Mouse (Mus musculus) stomach, embryonic 15.5 days (tissue): ENCODE data around the gene Cacng1. TPM values are rescaled to one million over a fixed set of nuclear protein-coding genes. Genes with fewer than 3 reads are reported as not detected.

Source experiments
- ATAC-seq: fragments of 200-750 bp; cut with Nextera tagmentation; 2 replicates; pipeline ENCODE4 v1.8.0; 2017; ENCODE audit warnings: low read depth, moderate number of reproducible peaks, moderate TSS enrichment; ENCODE audit not compliant: insufficient read depth, low FRiP score
- H3K27ac ChIP-seq: fragments of 300-500 bp; sonication (generic); 2 replicates; pipeline ENCODE4 v1.5.1; 2015; ENCODE audit warnings: mild to moderate bottlenecking, inconsistent platforms
- H3K27me3 ChIP-seq: fragments of 300-500 bp; sonication (generic); replicated peaks from 2 replicates; pipeline ENCODE4 v1.6.1; 2015; ENCODE audit warnings: inconsistent platforms
- H3K36me3 ChIP-seq: fragments of 300-500 bp; sonication (generic); 2 replicates; pipeline ENCODE4 v1.6.1; 2015; ENCODE audit warnings: inconsistent platforms
- H3K4me1 ChIP-seq: fragments of 300-500 bp; sonication (generic); 2 replicates; pipeline ENCODE4 v1.6.1; 2015; ENCODE audit warnings: inconsistent platforms
- H3K4me2 ChIP-seq: fragments of 300-500 bp; sonication (generic); 2 replicates; pipeline ENCODE4 v1.6.1; 2015; ENCODE audit warnings: mild to moderate bottlenecking, inconsistent platforms
- H3K4me3 ChIP-seq: fragments of 300-500 bp; sonication (generic); replicated peaks from 2 replicates; pipeline ENCODE4 v1.5.1; 2015; ENCODE audit warnings: inconsistent platforms
- H3K9ac ChIP-seq: fragments of 300-500 bp; sonication (generic); 2 replicates; pipeline ENCODE4 v1.6.1; 2015; ENCODE audit warnings: inconsistent platforms
- H3K9me3 ChIP-seq: fragments of 300-500 bp; sonication (generic); 2 replicates; pipeline ENCODE4 v1.6.1; 2016; ENCODE audit warnings: inconsistent platforms
- WGBS: fragments of 180-500 bp; shearing (Covaris S2); methylation state at CpG from one replicate; pipeline ENCODE4 v1.1.7; 2015; 5-methylcytosine and 5-hydroxymethylcytosine counted together
- polyA plus RNA-seq: library from polyadenylated mRNA; unstranded; fragments of >200 nt; fragmentation: Nextera tagmentation; extraction: Ambion mirVana; gene quantifications from 2 replicates; pipeline ENCODE4 v1.2.1, GENCODE M21; 2015

Cacng1 gene
- polyA plus RNA-seq, 1 experiment from 2014 or later: 0.14 TPM

DNA sequence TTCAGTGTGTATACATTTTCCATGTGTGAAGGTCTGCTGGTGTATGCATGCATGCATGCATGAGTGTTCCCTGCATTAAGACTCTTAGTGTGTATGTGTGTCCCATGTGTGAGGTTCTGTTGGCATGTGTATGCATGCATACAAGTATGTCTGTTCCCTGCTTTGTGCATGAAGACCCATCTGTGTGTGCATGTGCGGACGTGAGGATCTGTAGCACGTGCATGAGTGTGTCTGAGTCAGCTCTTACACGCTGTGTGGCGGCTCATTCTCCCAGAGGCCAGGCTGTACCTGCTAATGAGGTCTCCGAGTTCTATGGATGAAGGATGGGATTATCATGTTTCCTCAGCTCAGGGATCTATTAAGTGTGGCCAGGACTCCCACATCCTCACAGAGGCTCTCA lies 11.3 kb downstream of the Cacng1 start:
- Histone ChIP-seq H3K27ac (no peak overlapping the region), H3K36me3 (no peaks in the 10 kb centered on the region), H3K27me3 (no peaks in the 10 kb centered on the region), H3K4me1 (no peaks in the 10 kb centered on the region), H3K4me2 (no peak overlapping the region), H3K4me3 (no peak overlapping the region), H3K9ac (no peak overlapping the region), H3K9me3 (no peaks in the 10 kb centered on the region)
- WGBS: 75% methylated on average over 6 of the region's 6 CpGs
- ATAC-seq: no peak

DNA sequence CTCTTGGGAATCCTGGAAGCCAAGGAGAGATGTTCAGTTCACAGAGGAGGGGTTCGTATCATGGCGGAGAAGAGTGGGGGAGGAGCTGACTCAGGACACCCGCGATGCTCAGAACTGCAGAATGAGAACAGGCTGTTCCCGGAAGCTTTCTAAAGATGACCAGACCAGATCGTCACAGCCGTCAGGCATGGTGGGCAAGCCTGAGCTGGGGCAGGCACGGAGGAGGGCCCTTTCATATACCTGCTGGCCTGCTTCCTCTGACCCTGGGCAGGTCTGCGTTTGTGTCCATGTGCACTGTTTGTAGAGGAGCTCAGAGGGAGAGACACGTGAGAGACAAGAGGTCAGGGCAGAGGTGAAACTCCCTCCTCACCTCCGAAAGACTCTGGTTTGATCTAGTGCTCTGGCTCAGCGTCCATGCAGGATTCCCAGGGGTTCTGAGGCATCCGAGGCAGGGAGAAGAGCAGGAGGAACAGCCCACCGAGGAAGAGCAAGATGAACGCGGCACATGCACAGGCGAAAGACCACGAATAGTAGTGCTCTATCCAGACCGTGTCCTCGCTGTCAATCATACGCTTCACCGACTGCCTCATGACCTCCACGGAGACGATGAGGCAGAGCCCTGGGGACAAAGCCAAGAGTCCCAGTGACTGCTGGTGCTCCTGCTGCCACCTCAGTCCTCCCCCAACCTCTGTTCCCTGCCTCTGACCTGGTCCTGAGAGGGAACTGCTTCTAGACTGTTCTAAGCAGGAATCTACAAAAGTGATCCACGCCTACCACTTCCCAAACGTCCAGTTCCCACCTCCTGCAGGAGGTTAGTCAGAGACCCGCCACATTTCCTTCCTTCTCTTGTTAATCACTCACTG lies 12.8 kb downstream of the Cacng1 start:
- Histone ChIP-seq H3K9ac (no peak overlapping the region), H3K27ac (no peak overlapping the region), H3K9me3 (no peaks in the 10 kb centered on the region), H3K4me1 (no peaks in the 10 kb centered on the region), H3K27me3 (no peaks in the 10 kb centered on the region), H3K4me3 (no peak overlapping the region), H3K36me3 (no peaks in the 10 kb centered on the region), H3K4me2 (no peak overlapping the region)
- WGBS: 48% methylated on average over 27 of the region's 27 CpGs
- ATAC-seq: no peak

DNA sequence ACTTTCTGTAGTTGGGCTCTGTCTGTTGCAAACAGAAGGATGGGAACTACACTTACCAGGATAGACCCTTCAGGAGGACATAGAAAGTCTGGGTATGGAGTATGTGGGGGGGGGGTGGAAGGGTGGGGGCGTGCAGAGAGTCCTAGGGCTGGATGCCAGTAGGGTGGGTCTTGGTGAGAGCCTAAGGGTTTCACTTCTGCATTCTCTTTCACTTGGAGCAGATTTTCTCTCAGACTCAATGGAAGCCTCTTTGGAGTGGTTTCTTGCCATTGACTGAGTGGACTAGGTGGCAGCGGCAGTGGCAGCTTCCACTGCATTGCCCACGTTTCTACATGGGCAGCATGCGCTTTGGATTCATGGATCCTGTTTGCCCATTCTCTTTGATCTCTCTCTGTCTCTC lies 16.4 kb downstream of the Cacng1 start:
- Histone ChIP-seq H3K27ac (no peak overlapping the region), H3K4me3 (no peak overlapping the region), H3K9ac (no peak overlapping the region), H3K4me1 (no peaks in the 10 kb centered on the region), H3K36me3 (no peaks in the 10 kb centered on the region), H3K9me3 (no peaks in the 10 kb centered on the region), H3K4me2 (no peak overlapping the region), H3K27me3 (no peaks in the 10 kb centered on the region)
- WGBS: 83% methylated on average over 4 of the region's 4 CpGs
- no peak for ATAC-seq

DNA sequence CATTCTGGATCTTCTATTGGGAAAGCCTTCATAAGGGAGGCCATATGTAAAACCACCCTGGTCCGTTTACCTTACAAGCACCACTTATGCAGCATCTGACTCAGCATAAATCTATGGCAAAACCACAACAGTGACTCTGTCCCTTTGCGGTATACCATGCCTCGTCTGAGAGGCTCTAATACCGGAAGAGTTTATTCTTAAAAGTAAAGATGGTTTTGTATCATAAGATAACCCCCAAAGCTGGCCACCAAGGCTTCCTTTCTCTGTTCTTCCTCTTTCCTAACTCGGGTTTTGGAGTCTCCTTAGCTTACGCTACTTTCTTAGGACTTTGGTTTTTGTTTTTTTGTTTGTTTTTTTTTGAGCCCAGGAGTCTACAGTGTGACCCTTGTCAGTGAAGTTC lies 23.0 kb downstream of the Cacng1 start:
- 71% methylated on average over 6 of the region's 6 CpGs for WGBS
- Histone ChIP-seq H3K36me3 (no peaks in the 10 kb centered on the region), H3K4me2 (no peak overlapping the region), H3K4me1 (no peaks in the 10 kb centered on the region), H3K9me3 (no peaks in the 10 kb centered on the region), H3K4me3 (no peak overlapping the region), H3K27me3 (no peaks in the 10 kb centered on the region), H3K9ac (no peak overlapping the region), H3K27ac (no peak overlapping the region)
- ATAC-seq: no peak

DNA sequence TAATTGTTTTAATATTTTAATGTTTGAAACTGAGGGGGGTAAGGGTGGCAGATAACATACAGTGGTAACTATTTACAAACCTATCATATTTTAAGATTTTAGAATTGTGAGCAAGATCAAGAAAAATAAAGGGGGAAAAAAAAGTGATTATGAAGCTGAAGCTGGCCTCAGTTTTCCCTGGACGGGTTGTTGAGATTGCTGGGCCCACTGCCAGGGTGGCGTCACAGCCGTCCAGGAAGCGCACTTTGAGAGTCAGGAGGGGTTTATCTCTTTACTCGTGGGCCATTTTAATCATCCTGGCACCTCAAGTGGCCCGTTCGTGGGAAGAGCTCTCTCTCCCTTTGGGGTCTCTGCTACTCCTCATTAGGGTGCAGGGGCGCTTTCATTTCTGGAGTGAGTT lies 24.8 kb downstream of the Cacng1 start:
- no peak overlapping the region for H3K27ac ChIP-seq
- no peaks in the 10 kb centered on the region for H3K27me3 ChIP-seq
- no peak overlapping the region for H3K9ac ChIP-seq
- no peak overlapping the region for H3K4me3 ChIP-seq
- H3K9me3 ChIP-seq: no peaks in the 10 kb centered on the region
- H3K4me2 ChIP-seq: no peak overlapping the region
- peaks cover 6% of the 10 kb centered on the region; the same call in 1 of the 2 replicates for H3K36me3 ChIP-seq
- H3K4me1 ChIP-seq: no peaks in the 10 kb centered on the region
- WGBS: 60% methylated on average over 8 of the region's 8 CpGs
- ATAC-seq: no peak

DNA sequence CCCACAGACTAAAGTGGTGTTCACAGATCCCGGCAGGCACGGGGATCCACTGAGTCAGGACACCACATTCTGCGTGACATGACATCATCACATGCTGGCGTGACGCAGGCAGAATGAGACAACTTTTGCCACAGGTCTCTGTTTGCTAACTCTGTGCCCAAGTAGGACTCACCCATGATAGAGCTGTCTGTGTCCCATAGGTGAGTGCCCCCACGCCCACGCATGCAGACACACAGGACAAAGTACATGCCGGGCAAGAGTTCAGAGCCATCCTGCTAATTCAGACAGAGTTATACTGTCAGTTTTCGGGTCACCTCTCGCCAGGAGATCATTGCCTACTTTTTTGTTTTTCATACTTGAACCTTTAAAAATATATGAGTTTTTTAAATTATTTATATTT lies 27.8 kb downstream of the Cacng1 start:
- Histone ChIP-seq H3K9me3 (no peaks in the 10 kb centered on the region), H3K27ac (no peak overlapping the region), H3K27me3 (no peaks in the 10 kb centered on the region), H3K9ac (no peak overlapping the region), H3K4me2 (no peak overlapping the region), H3K36me3 (peaks cover 16% of the 10 kb centered on the region; the same call in 1 of the 2 replicates), H3K4me1 (no peaks in the 10 kb centered on the region), H3K4me3 (no peak overlapping the region)
- no peak for ATAC-seq
- WGBS: 93% methylated on average over 10 of the region's 10 CpGs

DNA sequence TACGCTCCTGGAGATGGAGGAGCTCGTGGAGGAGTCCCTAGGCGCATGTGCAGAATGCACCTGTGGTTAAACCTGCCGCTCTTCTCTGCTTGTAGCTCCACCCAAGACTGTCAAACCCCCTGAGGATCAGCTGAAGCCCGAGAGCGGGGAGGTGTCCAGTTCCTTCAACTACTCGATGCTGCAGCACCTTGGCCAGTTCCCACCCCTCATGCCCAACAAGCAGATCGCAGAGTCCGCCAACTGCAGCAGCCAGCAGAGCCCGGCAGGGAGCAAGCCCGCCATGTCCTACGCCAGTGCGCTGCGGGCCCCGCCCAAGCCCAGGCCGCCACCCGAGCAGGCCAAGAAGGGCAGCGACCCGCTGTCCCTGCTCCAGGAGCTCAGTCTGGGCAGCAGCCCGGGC lies 30.0 kb downstream of the Cacng1 start:
- Histone ChIP-seq H3K27ac (no peak overlapping the region), H3K4me3 (no peak overlapping the region), H3K9ac (no peak overlapping the region), H3K4me1 (no peaks in the 10 kb centered on the region), H3K36me3 (peaks cover 16% of the 10 kb centered on the region; the same call in 1 of the 2 replicates), H3K9me3 (no peaks in the 10 kb centered on the region), H3K4me2 (no peak overlapping the region), H3K27me3 (no peaks in the 10 kb centered on the region)
- ATAC-seq: no peak
- 85% methylated on average over 20 of the region's 20 CpGs for WGBS

DNA sequence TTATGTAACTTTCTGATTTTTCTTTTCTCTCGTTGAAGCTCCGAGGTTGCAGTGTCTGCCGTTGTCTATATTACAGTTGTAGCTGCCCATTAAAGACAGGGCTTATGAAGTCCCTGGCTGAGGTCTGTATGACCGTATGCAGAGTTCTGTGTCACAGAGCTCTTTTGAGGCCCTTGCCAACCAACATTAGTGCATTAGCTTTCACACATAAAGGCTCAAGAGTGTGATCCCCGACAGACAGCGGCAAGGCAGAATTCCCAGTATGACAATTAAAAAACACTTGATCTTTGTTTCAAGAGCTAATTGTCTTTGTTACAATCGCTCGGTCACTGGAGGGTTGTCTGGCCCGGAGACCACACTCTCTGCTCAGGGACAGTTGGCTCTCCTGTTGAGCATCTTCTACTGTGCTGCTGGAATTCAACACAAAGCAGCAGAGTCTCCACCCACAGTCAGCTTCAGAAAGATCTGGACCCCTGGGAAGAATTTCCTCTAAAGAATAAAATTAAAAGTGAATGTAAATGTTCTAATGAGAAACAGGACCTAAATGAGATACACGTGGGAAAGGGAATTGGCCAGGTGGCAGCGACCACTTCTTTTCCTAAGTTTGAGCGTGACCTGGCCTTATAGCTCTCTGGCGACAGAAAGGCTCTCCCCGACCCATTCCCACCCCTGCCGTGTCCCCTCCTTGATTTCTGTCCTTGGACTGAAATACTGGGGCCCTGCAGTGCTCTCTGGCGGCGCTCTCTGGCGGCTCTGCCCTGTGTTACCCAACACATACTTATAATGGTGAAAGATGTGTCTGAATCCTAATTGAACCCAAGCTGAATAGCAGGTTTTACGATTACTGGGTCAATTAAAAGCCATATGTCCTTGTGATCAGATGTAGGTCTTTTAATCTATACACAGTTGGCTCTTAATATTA lies 32.5 kb downstream of the Cacng1 start:
- peaks cover 16% of the 10 kb centered on the region; the same call in 1 of the 2 replicates for H3K36me3 ChIP-seq
- no peak for ATAC-seq
- H3K27ac ChIP-seq: no peak overlapping the region
- no peaks in the 10 kb centered on the region for H3K9me3 ChIP-seq
- H3K4me2 ChIP-seq: no peak overlapping the region
- H3K4me3 ChIP-seq: no peak overlapping the region
- no peak overlapping the region for H3K9ac ChIP-seq
- WGBS: 80% methylated on average over 19 of the region's 19 CpGs
- no peaks in the 10 kb centered on the region for H3K4me1 ChIP-seq
- H3K27me3 ChIP-seq: no peaks in the 10 kb centered on the region

DNA sequence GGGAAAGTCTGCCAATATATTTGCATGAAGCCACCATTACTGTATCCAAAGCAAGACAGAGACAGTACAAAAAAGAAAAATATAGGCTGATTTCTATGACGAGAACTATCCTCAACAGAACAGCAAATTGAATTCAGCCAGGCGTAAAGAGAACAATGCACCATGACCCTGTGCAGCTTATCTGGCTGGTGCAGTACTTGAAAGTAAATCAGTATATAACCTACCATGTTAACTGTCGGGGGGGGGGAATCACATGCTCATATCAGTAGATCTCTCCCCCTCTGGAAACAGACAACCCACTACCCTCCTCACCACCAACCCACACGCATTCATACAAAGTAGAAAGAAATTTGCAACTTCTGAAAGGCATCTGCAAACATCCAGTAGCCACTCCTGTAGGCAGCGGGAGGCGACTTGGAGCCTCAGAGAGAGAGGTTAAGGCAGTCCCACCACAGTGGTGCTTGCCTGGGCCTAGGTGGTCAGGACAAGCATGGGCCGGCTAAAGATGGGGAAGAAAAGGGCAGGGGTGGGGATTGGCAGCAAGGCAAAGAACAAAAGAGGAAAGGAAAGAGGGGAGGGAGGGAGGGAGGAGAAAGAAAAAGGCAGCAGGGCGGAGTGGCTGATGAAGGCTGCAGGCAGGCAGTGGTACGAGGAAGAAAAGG lies 33.5 kb downstream of the Cacng1 start:
- ATAC-seq: no peak
- peaks cover 12% of the 10 kb centered on the region; the same call in 1 of the 2 replicates for H3K36me3 ChIP-seq
- 81% methylated on average over 9 of the region's 9 CpGs for WGBS
- no peak overlapping the region for H3K4me3 ChIP-seq
- no peak overlapping the region for H3K9ac ChIP-seq
- no peak overlapping the region for H3K4me2 ChIP-seq
- H3K9me3 ChIP-seq: no peaks in the 10 kb centered on the region
- H3K27me3 ChIP-seq: no peaks in the 10 kb centered on the region
- H3K27ac ChIP-seq: no peak overlapping the region
- no peaks in the 10 kb centered on the region for H3K4me1 ChIP-seq

DNA sequence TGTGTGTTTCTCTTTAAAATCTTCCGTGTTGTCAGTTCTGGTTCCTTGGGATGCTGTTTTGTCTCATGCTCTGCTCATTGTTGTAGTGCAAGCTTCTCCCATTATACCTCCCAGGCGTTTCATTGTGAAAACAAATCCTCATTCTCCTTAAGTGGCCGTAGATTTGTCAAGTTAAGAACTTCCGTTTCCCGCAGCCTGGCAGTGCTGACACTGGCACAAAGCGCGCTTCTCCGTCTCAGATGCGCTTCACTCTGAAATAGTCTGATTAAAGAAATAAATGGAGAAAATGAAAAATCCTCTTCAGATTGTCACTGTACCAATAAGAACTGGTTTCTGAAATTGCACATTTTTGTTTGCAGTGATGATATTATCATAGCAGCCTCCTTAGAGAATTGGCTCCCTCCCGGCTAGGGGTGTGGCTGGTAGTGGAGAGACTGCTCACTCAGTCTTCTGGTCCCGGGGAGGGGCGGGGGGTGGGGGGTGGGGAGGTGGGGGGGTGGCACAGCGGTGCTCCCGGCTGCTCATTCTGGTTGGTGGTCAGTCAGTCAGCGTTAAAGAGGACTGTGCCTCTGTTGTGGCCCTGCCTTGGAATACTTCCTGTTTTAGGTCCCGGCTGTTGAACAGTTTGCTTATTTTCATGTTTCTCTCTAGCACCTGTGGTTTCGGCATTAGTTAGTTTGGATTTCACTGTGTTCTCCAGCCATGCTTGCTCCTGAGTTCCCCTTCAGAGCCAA lies 39.9 kb downstream of the Cacng1 start:
- Histone ChIP-seq H3K4me2 (no peak overlapping the region), H3K36me3 (peaks cover 15% of the 10 kb centered on the region), H3K4me3 (no peak overlapping the region), H3K9ac (no peak overlapping the region), H3K9me3 (no peaks in the 10 kb centered on the region), H3K4me1 (no peaks in the 10 kb centered on the region), H3K27me3 (no peaks in the 10 kb centered on the region), H3K27ac (no peak overlapping the region)
- WGBS: 56% methylated on average over 17 of the region's 17 CpGs
- ATAC-seq: no peak

DNA sequence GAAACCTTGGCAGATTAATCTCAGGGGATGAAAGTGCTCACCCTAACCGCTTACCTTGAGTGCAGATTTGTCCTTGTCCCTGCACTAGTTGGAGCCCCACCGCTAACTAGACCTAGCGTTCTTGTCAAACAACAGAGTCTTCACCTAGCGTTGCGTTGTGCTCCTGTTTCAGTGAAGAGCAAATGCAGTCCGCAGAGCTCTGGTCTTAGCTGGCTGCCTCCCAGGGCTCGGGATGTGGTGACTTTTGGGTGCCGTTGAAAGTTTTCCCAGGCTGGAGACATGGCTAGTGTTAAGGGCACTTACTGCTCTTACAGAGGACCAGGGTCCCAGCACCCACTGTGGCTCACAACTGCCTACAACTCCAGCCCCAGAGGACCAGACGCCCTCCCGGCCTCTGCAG lies 41.1 kb downstream of the Cacng1 start:
- WGBS: 87% methylated on average over 10 of the region's 10 CpGs
- Histone ChIP-seq H3K4me1 (no peaks in the 10 kb centered on the region), H3K27ac (no peak overlapping the region), H3K9me3 (no peaks in the 10 kb centered on the region), H3K9ac (no peak overlapping the region), H3K4me3 (no peak overlapping the region), H3K27me3 (no peaks in the 10 kb centered on the region), H3K36me3 (peaks cover 25% of the 10 kb centered on the region), H3K4me2 (no peak overlapping the region)
- no peak for ATAC-seq
